Mouse (Mus musculus) midbrain, postnatal 0 days (tissue): ENCODE results near the gene Ifnar2. TPM values are rescaled to one million over a fixed set of nuclear protein-coding genes. Genes with fewer than 3 reads are reported as not detected.
A peak's percentile ranks its signal among the peaks of the same experiment; 100 is the strongest.

Experiments used
- ATAC-seq: fragments of 200-750 bp; cut with Nextera tagmentation; 2 replicates; pipeline ENCODE4 v1.8.0; 2017; ENCODE audit warnings: moderate number of reproducible peaks, mild to moderate bottlenecking, moderate TSS enrichment, moderate library complexity; ENCODE audit not compliant: low FRiP score
- DNase-seq: peaks from one replicate; pipeline ENCODE4 v3.0.0-alpha.2; 2015; ENCODE audit warnings: low spot score
- H3K27ac ChIP-seq: fragments of 300-500 bp; sonication (generic); 2 replicates; pipeline ENCODE4 v1.5.1; 2014; ENCODE audit warnings: low read depth, mild to moderate bottlenecking, low read length, mixed read lengths
- H3K27me3 ChIP-seq: fragments of 300-500 bp; sonication (generic); 2 replicates; pipeline ENCODE4 v1.6.1; 2014; ENCODE audit warnings: low read length, control low read depth, mixed read lengths; ENCODE audit not compliant: insufficient read depth
- H3K36me3 ChIP-seq: fragments of 300-500 bp; sonication (generic); 2 replicates; pipeline ENCODE4 v1.6.1; 2014; ENCODE audit warnings: low read length, control low read depth, mixed read lengths; ENCODE audit not compliant: insufficient read depth
- H3K4me1 ChIP-seq: fragments of 300-500 bp; sonication (generic); 2 replicates; pipeline ENCODE4 v1.6.1; 2014; ENCODE audit warnings: mild to moderate bottlenecking, control low read depth, antibody characterized with exemption, low read length, mixed read lengths; ENCODE audit not compliant: insufficient read depth
- H3K4me2 ChIP-seq: fragments of 300-500 bp; sonication (generic); 2 replicates; pipeline ENCODE4 v1.6.1; 2014; ENCODE audit warnings: low read depth, mild to moderate bottlenecking, low read length, mixed read lengths; ENCODE audit not compliant: poor library complexity, severe bottlenecking
- H3K4me3 ChIP-seq: fragments of 300-500 bp; sonication (generic); 2 replicates; pipeline ENCODE4 v1.5.1; 2014; ENCODE audit warnings: low read depth, mild to moderate bottlenecking, low read length, moderate library complexity
- H3K9ac ChIP-seq: fragments of 300-500 bp; sonication (generic); replicated peaks from 2 replicates; pipeline ENCODE4 v1.6.1; 2014; ENCODE audit warnings: mild to moderate bottlenecking, low read length, moderate library complexity, mixed read lengths; ENCODE audit not compliant: poor library complexity, severe bottlenecking
- H3K9me3 ChIP-seq: fragments of 300-500 bp; sonication (generic); 2 replicates; pipeline ENCODE4 v1.6.1; 2016; ENCODE audit warnings: low read length, control low read depth
- CTCF ChIP-seq: IDR thresholded peaks from 2 replicates; pipeline ENCODE4 v1.5.1; 2016; ENCODE audit warnings: antibody characterized with exemption, mild to moderate bottlenecking
- WGBS: fragments of 180-500 bp; shearing (Covaris S2); extraction: QIAGEN DNeasy Blood & Tissue Kit; methylation state at CpG from one replicate; pipeline ENCODE4 v1.1.7; 2014; 5-methylcytosine and 5-hydroxymethylcytosine counted together
- polyA plus RNA-seq: library from polyadenylated mRNA; unstranded; fragments of >200 nt; fragmentation: Nextera tagmentation; extraction: Ambion mirVana; gene quantifications from 2 replicates; pipeline ENCODE4 v1.2.1, GENCODE M21; 2015
- total RNA-seq: library from RNA; depleted of rRNA; stranded (reverse); fragments of >200 nt; gene quantifications from 2 replicates; pipeline ENCODE4 v1.2.3, GENCODE M21; 2014

The Ifnar2 gene
- total and polyA plus RNA-seq, 2 experiments from 2014 or later = 32.2 to 40.1 TPM

DNA sequence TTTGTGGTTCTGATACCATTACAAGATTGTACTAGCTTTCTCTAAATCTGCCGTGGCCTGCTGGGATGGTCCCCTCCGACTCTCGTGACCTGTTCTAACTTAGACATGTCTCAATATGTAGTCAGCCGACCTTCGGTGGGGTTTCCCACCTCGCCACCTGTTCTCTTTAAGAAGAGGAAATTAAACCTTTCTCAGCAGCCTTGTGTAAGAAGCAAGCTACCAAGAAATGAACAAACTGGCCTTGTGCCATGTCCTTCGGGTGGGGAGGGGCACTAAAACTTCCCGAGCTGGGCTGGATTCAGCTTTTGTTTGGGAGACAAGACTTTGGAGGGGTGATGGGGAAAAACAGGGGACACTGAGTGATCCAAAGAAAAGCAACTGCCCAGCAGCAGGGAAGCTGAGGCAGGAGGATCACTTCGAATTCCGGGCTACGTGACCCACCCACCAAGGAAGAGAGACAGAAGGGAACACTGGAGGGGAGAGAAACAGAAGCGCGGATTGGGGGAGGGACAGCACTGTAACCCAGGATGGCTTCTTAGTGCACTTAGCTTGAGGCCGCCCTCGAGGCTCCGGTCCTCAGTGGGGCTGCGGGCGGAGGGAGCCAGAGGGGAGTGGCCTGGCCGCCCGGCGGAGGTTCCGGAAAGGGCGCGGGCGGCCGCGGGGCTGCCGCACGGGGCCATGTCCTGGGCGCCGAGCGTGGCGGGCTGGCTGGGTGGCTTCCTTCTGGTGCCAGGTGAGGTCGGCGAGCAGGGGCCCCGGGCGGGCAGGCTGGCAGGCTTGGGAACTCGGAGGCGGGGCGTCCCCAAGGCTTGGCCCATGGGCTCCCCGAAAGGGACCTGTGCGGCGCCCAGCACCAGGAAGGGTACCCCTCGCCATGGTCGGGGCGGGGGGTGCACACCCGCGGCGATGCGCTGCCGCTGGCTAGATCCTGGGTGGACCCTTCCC is 33.3 kb downstream of the Ifnar2 start, which contains the start of gene Il10rb:
Il10rb (plus strand) TSS at position 525 of the 945 bp plus-strand sequence.
- peak within 1 kb of the TSS; percentile 57 for H3K27ac ChIP-seq
- H3K4me1 ChIP-seq = 0 out of 2 replicates have a peak, but pooled peaks cover 6% of the 10 kb centered on the region
- TF ChIP-seq CTCF = no peak
- no peaks in the 10 kb centered on the region for H3K9me3 ChIP-seq
- DNase-seq (peak; percentile 46), ATAC-seq (peak; percentile 54; the same call in 1 of the 2 replicates)
- peak within 1 kb of the TSS; percentile 72 for H3K9ac ChIP-seq
- peak within 1 kb of the TSS; percentile 98 for H3K4me2 ChIP-seq
- peak within 1 kb of the TSS; percentile 66 for H3K4me3 ChIP-seq
- H3K27me3 ChIP-seq = no peaks in the 10 kb centered on the region
- WGBS = 5% methylated on average over 43 of the region's 51 CpGs
- H3K36me3 ChIP-seq = no peaks in the 10 kb centered on the region; the same call in 1 of the 2 replicates

DNA sequence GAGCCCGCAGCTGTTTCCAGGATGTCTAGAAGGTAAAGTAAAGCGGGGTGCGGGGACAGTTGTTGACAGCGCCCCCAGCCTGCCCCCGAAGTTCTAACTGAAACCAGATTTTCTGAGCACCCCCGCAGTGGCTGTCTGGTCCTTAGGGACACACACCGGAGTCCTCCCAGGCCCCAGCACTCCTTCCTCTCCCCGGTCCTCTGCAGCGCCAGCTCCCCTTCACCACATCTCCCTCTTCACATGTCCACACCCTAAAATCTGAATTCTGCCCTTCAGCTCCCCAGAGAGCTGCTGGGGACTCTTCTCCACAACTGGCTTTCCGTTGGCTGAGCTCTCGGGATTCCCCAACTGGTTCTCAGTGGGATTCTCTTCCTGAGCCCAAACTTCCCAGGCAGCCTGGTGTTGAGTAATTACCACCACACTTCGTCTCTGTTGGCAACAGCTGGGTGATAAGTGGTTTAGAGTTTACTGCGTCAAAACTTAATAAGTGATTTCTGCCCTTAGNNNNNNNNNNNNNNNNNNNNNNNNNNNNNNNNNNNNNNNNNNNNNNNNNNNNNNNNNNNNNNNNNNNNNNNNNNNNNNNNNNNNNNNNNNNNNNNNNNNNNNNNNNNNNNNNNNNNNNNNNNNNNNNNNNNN is 34.1 kb downstream of the Ifnar2 start:
- Histone ChIP-seq H3K27me3 (no peaks in the 10 kb centered on the region), H3K9me3 (no peaks in the 10 kb centered on the region), H3K4me3 (peak overlapping the region; percentile 66), H3K36me3 (no peaks in the 10 kb centered on the region; the same call in 1 of the 2 replicates), H3K4me1 (0 out of 2 replicates have a peak, but pooled peaks cover 6% of the 10 kb centered on the region), H3K4me2 (peak overlapping the region; percentile 98), H3K9ac (peak overlapping the region; percentile 72), H3K27ac (peak overlapping the region; percentile 57; the same call in 1 of the 2 replicates)
- 1% methylated on average over 13 of the region's 13 CpGs for WGBS
- DNase-seq (peak; percentile 40), ATAC-seq (no peak)
- no peak for TF ChIP-seq CTCF

DNA sequence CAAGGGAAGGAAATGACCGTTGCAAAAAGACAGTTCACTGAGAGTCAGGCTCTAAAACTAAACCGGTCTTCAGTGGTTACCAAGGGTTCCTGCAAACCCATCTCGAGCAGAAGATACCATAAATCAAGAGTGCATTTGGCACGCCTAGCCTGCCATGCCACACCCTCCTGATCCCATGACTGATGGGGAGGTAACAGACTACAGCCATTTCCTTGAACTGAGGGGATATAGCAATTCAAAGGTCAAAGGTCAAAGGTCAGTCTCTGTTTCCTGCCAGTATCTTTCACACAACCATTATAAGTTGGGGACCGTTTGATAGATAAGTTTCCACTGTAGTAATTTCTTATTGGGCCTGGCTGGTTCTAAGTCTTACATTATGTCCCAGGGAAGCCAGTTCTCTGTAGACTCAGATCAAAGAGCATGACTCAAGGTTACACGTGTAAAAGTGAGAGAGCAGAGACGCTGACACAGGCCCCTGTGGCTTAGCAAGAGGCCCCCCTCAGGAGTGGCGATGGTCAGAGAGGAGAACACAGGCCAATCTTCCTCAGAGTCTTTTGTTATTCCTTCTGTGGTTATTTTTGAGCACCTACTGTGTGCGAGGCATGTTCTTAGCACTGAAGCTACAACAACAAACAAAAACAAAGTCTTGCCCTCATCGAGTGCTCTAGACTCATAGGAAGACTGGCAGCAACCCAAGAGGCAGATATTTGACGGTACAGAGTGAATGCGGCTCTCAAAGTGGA is 40.7 kb downstream of the Ifnar2 start:
- Histone ChIP-seq H3K27me3 (no peaks in the 10 kb centered on the region), H3K9me3 (no peaks in the 10 kb centered on the region), H3K4me3 (no peak overlapping the region), H3K9ac (no peak overlapping the region), H3K4me1 (no peaks in the 10 kb centered on the region), H3K27ac (no peak overlapping the region), H3K4me2 (no peak overlapping the region), H3K36me3 (peaks cover 6% of the 10 kb centered on the region; the same call in 1 of the 2 replicates)
- no peak for TF ChIP-seq CTCF
- 77% methylated on average over 12 of the region's 12 CpGs for WGBS
- DNase-seq (no peak), ATAC-seq (no peak)

DNA sequence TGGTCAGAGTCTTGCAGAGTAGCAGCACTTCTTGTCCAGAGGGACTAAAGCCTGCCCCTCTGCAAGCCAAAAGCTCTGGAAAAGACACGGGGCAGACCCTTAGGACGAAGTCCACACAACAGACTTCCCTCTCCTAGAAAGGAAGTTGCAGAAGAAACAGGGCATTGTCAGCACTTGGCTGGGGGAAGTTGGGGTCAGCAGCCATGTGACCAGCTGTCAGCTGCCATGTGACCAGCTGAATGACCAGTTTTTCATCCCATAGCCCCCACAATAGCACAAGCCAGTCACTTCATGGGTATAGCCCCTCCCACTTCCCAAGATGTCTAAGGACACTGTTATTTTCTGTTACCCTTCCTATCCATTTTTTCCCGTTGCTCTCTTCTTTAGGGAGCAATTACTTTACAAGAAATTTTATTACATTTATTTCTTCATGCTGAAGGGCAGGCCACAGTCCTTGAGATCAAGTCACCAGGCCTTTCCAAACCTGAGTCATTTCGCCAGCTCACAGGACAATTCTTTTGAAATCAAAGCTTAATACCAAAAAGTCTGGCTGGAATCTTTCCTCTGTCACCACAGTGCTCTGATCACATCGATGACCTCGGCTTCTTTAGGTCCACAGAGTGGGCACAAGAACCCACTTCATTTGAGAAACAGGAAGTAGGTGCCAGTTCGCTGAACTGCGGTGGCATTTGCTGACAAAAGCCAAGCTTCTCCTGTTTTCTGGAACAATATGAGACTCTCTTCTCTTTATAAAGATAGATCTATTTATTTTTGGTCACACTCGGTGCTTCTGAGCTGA is 43.0 kb downstream of the Ifnar2 start:
- no peak overlapping the region for H3K27ac ChIP-seq
- no peak for TF ChIP-seq CTCF
- H3K4me2 ChIP-seq = no peak overlapping the region
- no peaks in the 10 kb centered on the region for H3K9me3 ChIP-seq
- peaks cover 6% of the 10 kb centered on the region; the same call in 1 of the 2 replicates for H3K36me3 ChIP-seq
- no peaks in the 10 kb centered on the region for H3K27me3 ChIP-seq
- no peak for DNase-seq
- H3K9ac ChIP-seq = no peak overlapping the region
- WGBS = 84% methylated on average over 9 of the region's 9 CpGs
- H3K4me3 ChIP-seq = no peak overlapping the region
- H3K4me1 ChIP-seq = no peaks in the 10 kb centered on the region
- ATAC-seq = no peak

DNA sequence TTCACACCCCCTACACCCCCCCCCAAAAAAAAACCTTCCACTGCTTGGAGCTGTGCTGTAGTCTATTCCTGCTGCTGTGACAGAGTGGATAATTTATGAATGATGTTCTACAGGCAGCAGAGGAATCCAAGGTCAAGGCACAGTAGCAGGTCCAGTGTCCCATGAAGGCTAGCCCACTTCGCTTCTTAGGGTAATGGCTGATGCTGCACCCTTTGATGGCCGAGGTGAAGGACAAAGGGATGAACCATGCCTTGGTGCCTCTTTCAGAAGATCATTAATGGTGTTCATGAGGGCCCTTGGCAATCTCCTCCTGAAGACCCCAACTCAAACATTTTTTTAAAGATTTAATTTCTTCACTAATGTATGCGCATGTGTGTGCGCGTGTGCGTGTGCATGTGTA is 43.8 kb downstream of the Ifnar2 start:
- Histone ChIP-seq H3K4me3 (no peak overlapping the region), H3K9ac (no peak overlapping the region), H3K27ac (no peak overlapping the region), H3K9me3 (no peaks in the 10 kb centered on the region), H3K27me3 (no peaks in the 10 kb centered on the region), H3K4me1 (no peaks in the 10 kb centered on the region), H3K36me3 (peaks cover 6% of the 10 kb centered on the region; the same call in 1 of the 2 replicates), H3K4me2 (no peak overlapping the region)
- DNase-seq (no peak), ATAC-seq (no peak)
- 95% methylated on average over 6 of the region's 6 CpGs for WGBS
- TF ChIP-seq CTCF = no peak
